Mouse (Mus musculus) kidney, embryonic 15.5 days (tissue): ENCODE measurements around the gene Hemgn. TPM values are rescaled to one million over a fixed set of nuclear protein-coding genes. Genes with fewer than 3 reads are reported as not detected.
A peak's percentile ranks its signal among the peaks of the same experiment; 100 is the strongest.

Experiments
- ATAC-seq: fragments of 200-750 bp; cut with Nextera tagmentation; replicated peaks from 2 replicates; pipeline ENCODE4 v1.8.0; 2017; ENCODE audit warnings: moderate TSS enrichment; ENCODE audit not compliant: low FRiP score
- H3K27ac ChIP-seq: fragments of 300-500 bp; sonication (generic); 2 replicates; pipeline ENCODE4 v1.5.1; 2015; ENCODE audit warnings: mild to moderate bottlenecking, inconsistent platforms
- H3K27me3 ChIP-seq: fragments of 300-500 bp; sonication (generic); 2 replicates; pipeline ENCODE4 v1.6.1; 2015; ENCODE audit warnings: inconsistent platforms
- H3K36me3 ChIP-seq: fragments of 300-500 bp; sonication (generic); 2 replicates; pipeline ENCODE4 v1.6.1; 2015; ENCODE audit warnings: inconsistent platforms
- H3K4me1 ChIP-seq: fragments of 300-500 bp; sonication (generic); 2 replicates; pipeline ENCODE4 v1.6.1; 2015; ENCODE audit warnings: inconsistent platforms
- H3K4me2 ChIP-seq: fragments of 300-500 bp; sonication (generic); 2 replicates; pipeline ENCODE4 v1.6.1; 2015; ENCODE audit warnings: moderate library complexity, mild to moderate bottlenecking, inconsistent platforms
- H3K4me3 ChIP-seq: fragments of 300-500 bp; sonication (generic); replicated peaks from 2 replicates; pipeline ENCODE4 v1.5.1; 2015; ENCODE audit warnings: mild to moderate bottlenecking, inconsistent platforms
- H3K9ac ChIP-seq: fragments of 300-500 bp; sonication (generic); 2 replicates; pipeline ENCODE4 v1.6.1; 2015; ENCODE audit warnings: mild to moderate bottlenecking, inconsistent platforms
- H3K9me3 ChIP-seq: fragments of 300-500 bp; sonication (generic); replicated peaks from 2 replicates; pipeline ENCODE4 v1.6.1; 2016; ENCODE audit warnings: inconsistent platforms
- WGBS: fragments of 180-500 bp; shearing (Covaris S2); methylation state at CpG from one replicate; pipeline ENCODE4 v1.1.7; 2015; ENCODE audit warnings: mixed read lengths; 5-methylcytosine and 5-hydroxymethylcytosine counted together
- polyA plus RNA-seq: library from polyadenylated mRNA; unstranded; fragments of >200 nt; fragmentation: Nextera tagmentation; extraction: Ambion mirVana; gene quantifications from 2 replicates; pipeline ENCODE4 v1.2.1, GENCODE M21; 2015

Gene Hemgn
- polyA plus RNA-seq, 1 experiment from 2014 or later: 7.1 TPM

GRCm38 (mm10) chr4:46406966-46407703 is 6.2 kb downstream of the Hemgn start:
- Histone ChIP-seq H3K27me3 (0 out of 2 replicates have a peak, but pooled peaks cover 2% of the 10 kb centered on the region), H3K9me3 (no peaks in the 10 kb centered on the region), H3K4me1 (no peaks in the 10 kb centered on the region), H3K27ac (no peak overlapping the region), H3K36me3 (no peaks in the 10 kb centered on the region), H3K9ac (no peak overlapping the region), H3K4me3 (no peak overlapping the region), H3K4me2 (no peak overlapping the region)
- ATAC-seq: peak; percentile 74; the same call in 1 of the 2 replicates
- 91% methylated on average over 8 of the region's 8 CpGs for WGBS

GRCm38 (mm10) chr4:46404042-46404795 is 9.1 kb downstream of the Hemgn start:
- Histone ChIP-seq H3K9ac (no peak overlapping the region), H3K4me1 (no peaks in the 10 kb centered on the region), H3K4me2 (no peak overlapping the region), H3K9me3 (no peaks in the 10 kb centered on the region), H3K4me3 (no peak overlapping the region), H3K27ac (no peak overlapping the region), H3K36me3 (no peaks in the 10 kb centered on the region), H3K27me3 (0 out of 2 replicates have a peak, but pooled peaks cover 2% of the 10 kb centered on the region)
- 0 out of 2 replicates have a peak, but pooled peaks have one; percentile 64 for ATAC-seq
- 71% methylated on average over 6 of the region's 6 CpGs for WGBS

- Histone ChIP-seq H3K4me3 (no peak overlapping the region), H3K27me3 (no peaks in the 10 kb centered on the region), H3K9ac (no peak overlapping the region), H3K9me3 (no peaks in the 10 kb centered on the region), H3K4me1 (no peaks in the 10 kb centered on the region; the same call in 1 of the 2 replicates), H3K27ac (no peak overlapping the region), H3K36me3 (no peaks in the 10 kb centered on the region), H3K4me2 (no peak overlapping the region)
- 78% methylated on average over 4 of the region's 4 CpGs for WGBS
- no peak for ATAC-seq
Measured at GRCm38 (mm10) chr4:46398839-46399238, 14.5 kb downstream of the Hemgn start.

GRCm38 (mm10) chr4:46395736-46396135 is 17.6 kb downstream of the Hemgn start:
- Histone ChIP-seq H3K27ac (no peak overlapping the region), H3K9me3 (no peaks in the 10 kb centered on the region), H3K9ac (no peak overlapping the region), H3K4me2 (no peak overlapping the region), H3K4me3 (no peak overlapping the region), H3K36me3 (no peaks in the 10 kb centered on the region), H3K4me1 (no peaks in the 10 kb centered on the region; the same call in 1 of the 2 replicates), H3K27me3 (no peaks in the 10 kb centered on the region)
- WGBS: 29% methylated on average over 5 of the region's 5 CpGs
- 0 out of 2 replicates have a peak, but pooled peaks have one; percentile 56 for ATAC-seq

- no peaks in the 10 kb centered on the region; the same call in 1 of the 2 replicates for H3K4me1 ChIP-seq
- ATAC-seq: no peak
- H3K4me2 ChIP-seq: no peak overlapping the region
- no peaks in the 10 kb centered on the region for H3K36me3 ChIP-seq
- no peaks in the 10 kb centered on the region for H3K27me3 ChIP-seq
- H3K4me3 ChIP-seq: no peak overlapping the region
- H3K27ac ChIP-seq: no peak overlapping the region
- 77% methylated on average over 2 of the region's 2 CpGs for WGBS
- no peak overlapping the region for H3K9ac ChIP-seq
- H3K9me3 ChIP-seq: no peaks in the 10 kb centered on the region
Measured at GRCm38 (mm10) chr4:46394388-46394787, 18.9 kb downstream of the Hemgn start.

- H3K27ac ChIP-seq: peak overlapping the region; percentile 96
- H3K27me3 ChIP-seq: no peaks in the 10 kb centered on the region
- WGBS: 23% methylated on average over 9 of the region's 9 CpGs
- H3K9ac ChIP-seq: peak overlapping the region; percentile 73
- ATAC-seq: no peak
- H3K36me3 ChIP-seq: peaks cover 17% of the 10 kb centered on the region
- H3K9me3 ChIP-seq: no peaks in the 10 kb centered on the region
- H3K4me3 ChIP-seq: peak overlapping the region; percentile 64
- 0 out of 2 replicates have a peak, but pooled peaks cover 4% of the 10 kb centered on the region for H3K4me1 ChIP-seq
- H3K4me2 ChIP-seq: peak overlapping the region; percentile 74
Measured at GRCm38 (mm10) chr4:46390390-46390970, 22.8 kb downstream of the Hemgn start.

- peaks cover 24% of the 10 kb centered on the region for H3K36me3 ChIP-seq
- H3K9ac ChIP-seq: peak overlapping the region; percentile 73
- H3K27ac ChIP-seq: peak overlapping the region; percentile 96
- WGBS: 2% methylated on average over 24 of the region's 24 CpGs
- no peak for ATAC-seq
- no peaks in the 10 kb centered on the region for H3K9me3 ChIP-seq
- H3K4me1 ChIP-seq: 0 out of 2 replicates have a peak, but pooled peaks cover 4% of the 10 kb centered on the region
- peak overlapping the region; percentile 64 for H3K4me3 ChIP-seq
- H3K4me2 ChIP-seq: peak overlapping the region; percentile 74
- no peaks in the 10 kb centered on the region for H3K27me3 ChIP-seq
Measured at GRCm38 (mm10) chr4:46389612-46390341, 23.5 kb downstream of the Hemgn start.

- Histone ChIP-seq H3K4me3 (peak within 1 kb of the TSS; percentile 64), H3K4me2 (peak within 1 kb of the TSS; percentile 74), H3K27ac (peak within 1 kb of the TSS; percentile 96), H3K9me3 (no peaks in the 10 kb centered on the region), H3K4me1 (0 out of 2 replicates have a peak, but pooled peaks cover 4% of the 10 kb centered on the region), H3K9ac (peak within 1 kb of the TSS; percentile 73), H3K27me3 (no peaks in the 10 kb centered on the region), H3K36me3 (peaks cover 31% of the 10 kb centered on the region)
- under 1% methylated on average over 56 of the region's 56 CpGs for WGBS
- ATAC-seq: peak; percentile 95
Measured at GRCm38 (mm10) chr4:46389013-46389611, 24.2 kb downstream of the Hemgn start, which contains the start of gene Trmo. Gene Trmo, minus strand, starts transcription at chr4:46389437.

GRCm38 (mm10) chr4:46388556-46388955 is 24.8 kb downstream of the Hemgn start:
- Histone ChIP-seq H3K27me3 (no peaks in the 10 kb centered on the region), H3K27ac (peak overlapping the region; percentile 96), H3K9ac (peak overlapping the region; percentile 73), H3K9me3 (no peaks in the 10 kb centered on the region), H3K36me3 (peaks cover 36% of the 10 kb centered on the region), H3K4me3 (peak overlapping the region; percentile 64), H3K4me1 (0 out of 2 replicates have a peak, but pooled peaks cover 4% of the 10 kb centered on the region), H3K4me2 (peak overlapping the region; percentile 74)
- no peak for ATAC-seq
- WGBS: 20% methylated on average over 5 of the region's 5 CpGs

- Histone ChIP-seq H3K9ac (no peak overlapping the region), H3K4me1 (peaks cover 13% of the 10 kb centered on the region), H3K4me3 (peak overlapping the region; percentile 40), H3K36me3 (peaks cover 38% of the 10 kb centered on the region), H3K27ac (no peak overlapping the region), H3K27me3 (peaks cover 6% of the 10 kb centered on the region; the same call in 1 of the 2 replicates), H3K9me3 (no peaks in the 10 kb centered on the region), H3K4me2 (peak overlapping the region; percentile 63)
- peak; percentile 72 for ATAC-seq
- WGBS: 24% methylated on average over 22 of the region's 22 CpGs
Measured at GRCm38 (mm10) chr4:46374869-46375368, 38.4 kb downstream of the Hemgn start.

- ATAC-seq: no peak
- Histone ChIP-seq H3K4me2 (peak overlapping the region; percentile 63), H3K4me1 (peaks cover 13% of the 10 kb centered on the region), H3K9ac (no peak overlapping the region), H3K27me3 (peaks cover 9% of the 10 kb centered on the region; the same call in 1 of the 2 replicates), H3K27ac (no peak overlapping the region), H3K36me3 (peaks cover 33% of the 10 kb centered on the region), H3K9me3 (no peaks in the 10 kb centered on the region), H3K4me3 (peak overlapping the region; percentile 40)
- 55% methylated on average over 6 of the region's 6 CpGs for WGBS
Measured at GRCm38 (mm10) chr4:46374455-46374854, 38.9 kb downstream of the Hemgn start.
